Mouse (Mus musculus) ovary, adult 18-20 months (tissue): ENCODE measurements around the gene Cnga4.
"Not testable (repeated sequence)": the region's sequence is repeated elsewhere in the genome, so short reads cannot be mapped to it uniquely, and the experiment has no call there.

Source experiments
- DNase-seq: peaks from one replicate; pipeline ENCODE4 v3.0.0; 2022; ENCODE audit warnings: low spot score, mixed read lengths

Gene Cnga4

GRCm38 (mm10) chr7:105404268-105404667 is at the start of gene Cnga4:
Gene Cnga4 (plus strand): TSS chr7:105404568.
- DNase-seq, result no peak

GRCm38 (mm10) chr7:105356064-105356463 is 48.3 kb upstream of the Cnga4 start:
- not testable (repeated sequence) for DNase-seq

DNA sequence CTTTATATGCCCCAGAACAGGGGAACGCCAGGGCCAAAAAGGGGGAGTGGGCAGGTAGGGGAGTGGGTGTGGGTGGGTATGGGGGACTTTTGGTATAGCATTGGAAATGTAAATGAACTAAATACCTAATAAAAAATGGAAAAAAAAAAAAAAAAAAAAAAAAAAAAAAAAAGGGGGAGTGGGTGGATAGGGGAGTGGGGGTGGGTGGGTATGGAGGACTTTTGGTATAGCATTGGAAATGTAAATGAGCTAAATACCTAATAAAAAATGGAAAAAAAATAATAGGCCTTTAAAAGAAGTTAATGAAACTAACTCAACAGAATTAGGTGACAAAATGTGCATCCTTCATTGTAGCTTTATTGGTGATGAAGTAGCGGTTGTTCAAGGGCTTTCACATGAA is 47.9 kb upstream of the Cnga4 start:
- not testable (repeated sequence) for DNase-seq

DNA sequence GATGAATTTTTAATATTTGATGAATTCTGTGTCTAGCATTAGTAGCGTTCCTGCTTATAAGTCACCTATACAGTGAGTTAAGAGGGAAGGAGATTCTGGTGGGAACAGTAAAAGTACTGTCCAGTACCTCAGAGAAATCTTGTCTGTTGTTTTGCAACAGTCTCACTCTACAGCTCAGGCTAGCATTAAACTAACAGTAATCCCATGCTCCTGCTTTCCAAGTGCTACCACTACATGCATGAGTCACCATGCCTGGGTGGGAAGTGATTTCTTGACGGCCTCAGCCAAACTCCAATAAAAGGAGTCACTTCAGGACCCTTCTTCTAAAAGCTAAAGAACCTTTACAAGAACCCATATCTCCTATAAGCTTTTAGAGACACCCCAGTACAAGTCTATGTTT is 42.7 kb upstream of the Cnga4 start:
- no peak for DNase-seq

GRCm38 (mm10) chr7:105367268-105367667 is 37.1 kb upstream of the Cnga4 start:
- DNase-seq, result no peak

DNA sequence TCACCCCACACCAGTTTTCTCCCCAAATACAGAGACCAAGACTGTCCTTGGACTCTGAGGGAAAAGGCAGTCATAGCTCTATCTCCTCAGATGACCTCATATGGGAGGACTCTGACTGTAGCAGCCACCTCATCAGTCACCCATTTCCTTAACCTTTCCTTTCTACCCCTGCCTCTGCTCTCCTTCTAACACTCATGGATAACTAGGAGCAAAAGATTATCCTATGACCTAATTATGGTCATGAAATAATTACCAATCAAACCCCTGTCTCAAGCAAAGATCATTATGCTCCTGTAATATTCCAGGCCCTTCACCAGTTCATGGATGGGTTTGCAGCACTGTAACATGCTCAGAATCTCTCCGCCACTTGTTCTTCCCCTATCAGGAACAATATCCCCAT is 36.4 kb upstream of the Cnga4 start, which contains the start of gene Olfr692:
Gene Olfr692 (plus strand): TSS at position 301 of the 400 bp plus-strand sequence.
- no peak for DNase-seq

DNA sequence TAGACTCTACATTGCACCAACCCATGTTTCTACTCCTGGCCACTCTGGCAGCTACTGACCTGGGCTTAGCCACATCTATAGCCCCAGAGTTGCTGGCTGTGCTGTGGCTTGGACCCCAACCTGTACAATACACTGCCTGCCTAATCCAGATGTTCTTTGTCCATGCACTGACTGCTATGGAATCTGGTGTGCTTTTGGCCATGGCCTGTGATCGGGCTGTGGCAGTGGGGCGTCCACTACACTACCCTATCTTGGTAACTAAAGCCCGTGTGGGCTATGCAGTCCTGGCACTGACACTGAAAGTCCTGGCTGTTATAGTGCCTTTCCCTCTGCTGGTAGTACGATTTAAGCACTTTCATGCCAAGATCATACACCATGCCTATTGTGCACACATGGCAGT is 35.8 kb upstream of the Cnga4 start:
- no peak for DNase-seq

- no peak for DNase-seq
Observed at GRCm38 (mm10) chr7:105372912-105373311, 31.5 kb upstream of the Cnga4 start.

DNA sequence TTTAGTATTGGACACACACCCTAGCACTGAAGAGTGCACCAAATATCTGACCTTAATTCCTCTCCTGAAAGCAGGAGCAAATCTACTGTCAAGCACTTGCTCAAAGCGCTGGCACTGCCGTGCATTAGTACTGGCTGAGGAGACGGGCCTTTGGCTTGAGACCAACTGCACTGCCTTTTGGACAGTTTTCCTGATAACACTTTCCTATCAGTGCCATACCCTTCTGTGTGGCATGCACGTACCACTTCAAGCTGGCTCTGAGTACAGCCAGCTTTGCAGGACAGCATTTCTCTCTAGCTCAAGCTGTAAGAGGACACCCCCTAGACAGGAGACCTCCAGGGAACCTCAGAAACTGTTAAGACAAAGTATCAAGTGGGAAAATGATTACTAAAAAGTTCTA is 30.9 kb upstream of the Cnga4 start:
- no peak for DNase-seq

DNA sequence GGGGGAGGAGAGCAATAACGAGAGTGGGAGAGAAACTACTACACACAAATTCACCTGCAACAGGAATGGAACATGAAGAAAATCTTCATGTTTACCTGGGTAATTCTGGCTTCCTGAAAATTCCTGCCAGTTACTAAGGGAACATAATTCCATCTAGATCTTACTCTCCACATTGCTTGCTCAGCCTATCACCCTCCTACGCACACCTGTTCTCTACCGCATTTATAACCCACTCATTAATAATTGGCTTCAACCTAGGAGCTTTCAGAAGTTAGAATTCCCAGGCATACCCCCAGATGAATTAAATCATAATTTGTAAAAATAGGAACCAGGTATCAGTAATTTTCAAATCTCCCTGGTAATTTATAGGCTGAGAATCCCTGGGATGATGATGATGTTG is 30.4 kb upstream of the Cnga4 start:
- DNase-seq, result no peak

GRCm38 (mm10) chr7:105374866-105375265 is 29.5 kb upstream of the Cnga4 start, which contains the start of gene Gm5901:
Gene Gm5901 (plus strand): TSS chr7:105375038.
- DNase-seq, result no peak

- no peak for DNase-seq
Observed at GRCm38 (mm10) chr7:105380329-105380728, 24.0 kb upstream of the Cnga4 start.

DNA sequence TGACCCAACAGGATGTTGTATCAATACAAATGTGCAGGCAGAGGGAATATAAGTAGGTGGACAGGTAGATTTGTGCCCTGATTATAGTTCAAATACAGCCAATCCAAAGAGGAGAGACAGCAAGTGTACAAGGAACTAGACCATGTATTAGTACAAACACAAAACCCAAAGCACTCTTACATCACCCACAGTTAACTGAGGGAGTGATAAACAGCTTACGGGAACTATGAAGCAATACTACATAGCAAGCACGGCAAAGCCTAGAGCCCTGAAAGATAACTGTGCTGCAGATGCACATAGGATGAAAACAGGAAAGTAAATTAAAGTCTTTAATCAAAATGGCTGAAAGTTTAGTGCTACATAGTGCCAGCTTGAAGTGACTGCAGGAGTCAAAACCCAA is 16.7 kb upstream of the Cnga4 start:
- no peak for DNase-seq

- no peak for DNase-seq
Observed at GRCm38 (mm10) chr7:105390236-105390635, 14.1 kb upstream of the Cnga4 start.

DNA sequence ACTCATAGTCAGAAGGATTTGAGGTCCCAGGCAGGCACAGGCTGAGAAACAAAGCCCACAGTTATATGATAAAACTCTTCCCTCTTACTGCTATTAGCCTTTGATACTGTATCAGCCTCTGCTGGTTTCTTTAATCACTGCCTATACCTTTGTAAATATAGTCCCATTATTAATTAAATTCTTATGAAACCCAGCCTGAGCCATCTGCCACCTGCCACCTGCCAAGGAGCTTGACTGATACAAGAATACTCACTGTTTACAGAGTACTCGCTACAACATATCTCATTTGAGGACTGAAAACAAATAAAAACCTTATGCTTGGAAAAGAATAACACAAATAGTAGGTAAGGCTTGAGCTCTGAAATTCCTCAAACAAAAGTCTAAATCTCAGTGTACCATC is 9.8 kb upstream of the Cnga4 start:
- no peak for DNase-seq

- DNase-seq, result no peak
Observed at GRCm38 (mm10) chr7:105395131-105395820, 9.1 kb upstream of the Cnga4 start.

DNA sequence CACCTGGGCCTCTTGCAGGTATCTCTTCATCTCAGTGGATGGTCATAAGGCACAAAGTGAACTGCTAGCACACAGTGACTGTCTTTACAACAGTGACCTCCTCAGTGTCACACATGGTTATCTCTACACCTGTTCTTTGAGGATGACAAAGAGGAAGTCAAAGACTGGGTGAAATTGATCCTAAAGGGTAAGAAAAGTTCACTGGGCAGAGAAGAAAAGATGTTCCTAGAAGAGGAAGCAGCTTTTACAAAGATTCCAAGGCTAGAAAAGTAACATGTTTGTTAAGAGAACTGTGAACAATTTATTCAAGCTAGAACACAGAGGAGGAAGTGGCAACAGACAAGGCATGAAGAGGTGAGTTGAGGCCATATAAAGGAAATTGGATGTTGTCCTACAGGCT is 8.2 kb upstream of the Cnga4 start:
- no peak for DNase-seq

DNA sequence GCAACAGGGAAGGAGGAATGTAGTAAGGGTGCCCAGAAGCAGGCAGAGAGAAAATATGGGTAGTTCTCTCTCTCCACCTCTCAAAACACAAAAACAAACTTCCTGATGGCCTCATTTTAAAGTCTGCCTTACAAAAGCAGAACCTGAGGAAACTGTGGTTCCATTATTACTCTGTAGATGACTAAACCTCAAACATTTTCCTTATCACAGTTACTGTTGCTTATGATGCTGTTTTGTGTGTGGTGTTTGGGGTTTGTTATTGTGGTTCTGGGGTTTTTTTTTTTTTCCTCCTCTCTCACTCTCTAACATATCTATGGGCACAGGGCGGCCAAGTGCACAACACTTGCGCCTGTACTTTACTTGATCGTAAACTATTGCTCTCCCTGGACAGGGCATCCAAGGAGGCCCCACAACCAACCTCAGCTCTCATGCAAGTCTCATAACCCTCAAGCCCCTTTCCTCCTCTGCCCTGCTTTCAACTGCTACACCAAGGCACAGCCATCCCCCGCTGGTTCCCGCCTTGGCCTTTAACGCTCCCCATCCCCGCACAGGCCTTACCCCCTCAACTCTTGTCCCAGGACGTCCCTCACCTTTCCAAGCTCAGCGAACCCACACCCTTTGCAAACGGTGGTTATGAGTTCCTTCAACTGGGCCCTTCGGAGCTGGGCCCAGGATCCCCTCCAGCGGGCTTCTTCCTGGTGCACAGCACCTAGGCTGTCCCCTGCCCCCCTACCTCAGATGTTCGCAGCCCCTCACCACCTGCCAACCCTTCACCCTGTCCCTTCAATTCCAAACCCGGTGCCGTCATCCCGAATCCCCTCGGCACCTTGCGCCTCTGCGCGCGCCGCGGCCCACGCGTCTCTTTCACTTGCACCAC is 5.1 kb upstream of the Cnga4 start:
- DNase-seq, result no peak

GRCm38 (mm10) chr7:105399935-105400624 is 4.3 kb upstream of the Cnga4 start, which contains the start of gene Fam160a2:
Gene Fam160a2 (minus strand): TSS chr7:105400054.
- peak; percentile 99 for DNase-seq

- DNase-seq, result no peak
Observed at GRCm38 (mm10) chr7:105406322-105406721, 2.0 kb downstream of the Cnga4 start.

DNA sequence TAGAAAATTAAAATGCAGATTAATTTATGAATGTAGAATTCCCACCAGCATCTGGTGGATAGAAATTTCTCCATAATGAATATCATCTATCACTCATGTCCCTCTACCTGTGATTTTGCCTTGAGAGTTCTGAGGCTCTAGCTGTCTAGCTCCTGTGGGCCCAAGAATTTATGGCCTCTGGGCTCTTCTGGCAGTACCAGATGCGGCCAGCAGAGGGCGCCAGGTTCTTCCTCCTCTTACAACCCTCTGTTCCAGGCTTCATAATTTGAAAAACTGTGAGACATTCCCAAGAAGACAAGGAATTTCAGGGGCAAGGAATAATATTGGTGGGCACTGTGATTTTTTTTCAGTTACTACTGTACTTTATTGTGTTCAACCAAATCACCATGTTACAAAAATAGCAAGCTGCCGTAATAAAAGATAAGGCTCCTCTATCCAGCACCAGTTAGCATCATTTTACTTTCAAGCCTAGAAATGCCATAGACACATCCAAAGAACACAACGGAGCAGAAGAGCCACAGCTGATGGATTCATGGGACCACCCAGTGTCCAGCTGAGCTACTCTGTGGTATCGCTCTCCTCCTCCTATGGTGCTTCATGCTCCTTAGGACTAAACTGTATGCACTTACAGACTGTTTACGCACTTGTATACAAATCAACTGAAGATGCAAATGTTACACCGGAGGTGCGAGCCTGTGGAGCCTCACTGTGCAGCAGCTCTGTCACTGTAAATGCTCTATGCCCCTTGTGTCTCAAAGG is 7.7 kb downstream of the Cnga4 start:
- DNase-seq, result peak; percentile 20

DNA sequence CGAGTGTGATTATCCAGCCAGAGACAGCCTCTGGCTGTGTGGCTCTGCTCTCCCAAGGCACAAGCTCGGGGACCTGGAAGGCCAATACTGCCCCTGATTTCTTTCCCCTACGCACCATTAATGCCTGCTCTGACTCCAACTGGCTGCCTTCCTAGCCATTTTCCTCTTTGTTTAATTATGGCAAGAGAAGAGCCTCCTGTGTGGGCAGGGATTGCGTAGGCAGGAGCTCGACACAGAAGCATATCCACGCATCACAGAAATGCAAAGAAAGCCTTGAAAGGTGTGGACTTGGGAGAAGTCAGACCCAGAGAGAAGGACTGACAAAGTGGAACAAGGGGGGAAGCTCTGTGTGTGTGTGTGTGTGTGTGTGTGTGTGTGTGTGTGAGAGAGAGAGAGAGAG is 10.0 kb downstream of the Cnga4 start:
- DNase-seq, result no peak
